Mouse (Mus musculus): ENCODE measurements around the gene Kcna7. TPM values are rescaled to one million over a fixed set of nuclear protein-coding genes. Genes with fewer than 3 reads are reported as not detected.

Gene Kcna7
- polyA plus RNA-seq, 1 experiment from 2014 or later, result 0.05 TPM

DNA sequence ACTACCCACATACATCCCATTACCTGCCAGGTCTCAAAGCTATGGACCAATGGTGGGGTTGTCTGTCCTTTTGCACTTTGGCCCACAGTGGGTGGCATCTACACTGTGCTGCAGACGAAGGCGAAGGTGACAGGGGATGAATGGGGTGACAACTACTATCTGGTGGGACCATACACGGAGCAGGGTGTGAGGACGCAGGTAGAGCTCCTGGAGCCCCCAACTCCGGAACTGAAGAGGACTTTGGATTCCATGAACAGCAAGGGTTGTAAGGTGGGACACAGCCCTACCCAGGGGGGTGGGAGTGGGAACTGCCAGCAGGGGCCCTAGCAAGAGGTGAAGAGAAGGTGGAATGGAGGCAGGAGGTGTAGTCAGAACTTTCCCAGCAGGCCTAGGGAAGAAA is 31.0 kb downstream of the Kcna7 start:
- H3K27ac ChIP-seq, result no peak overlapping the region
- peaks cover 50% of the 10 kb centered on the region for H3K4me1 ChIP-seq
- H3K9ac ChIP-seq, result no peak overlapping the region
- 81% methylated on average over 5 of the region's 5 CpGs for WGBS (ENCODE audit: insufficient replicate concordance)
- no peak overlapping the region for H3K4me2 ChIP-seq
- H3K27me3 ChIP-seq (replicated peaks), result no peaks in the 10 kb centered on the region
- H3K9me3 ChIP-seq (replicated peaks), result no peaks in the 10 kb centered on the region
- ATAC-seq, result no peak
- no peak overlapping the region for H3K4me3 ChIP-seq
- peaks cover 26% of the 10 kb centered on the region for H3K36me3 ChIP-seq

DNA sequence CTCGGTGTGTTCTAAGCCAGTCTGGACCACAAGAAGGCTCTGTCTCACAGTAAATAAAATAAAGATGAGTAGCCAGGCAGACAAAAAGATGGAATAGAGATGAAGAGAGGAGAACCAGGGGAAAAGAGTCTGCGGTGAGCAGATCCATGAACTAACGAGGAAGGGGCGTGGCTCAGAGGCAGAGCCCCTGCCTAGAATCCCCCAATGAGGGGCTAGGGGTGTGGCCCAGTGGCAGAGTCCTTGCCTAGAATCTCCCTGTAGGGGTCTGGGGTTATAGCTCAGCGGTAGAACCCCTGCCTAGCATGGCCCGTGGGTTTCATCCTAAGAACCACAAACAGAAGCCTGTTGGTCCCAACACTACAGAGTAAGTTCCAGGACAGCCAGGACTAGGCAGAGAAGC is 31.6 kb downstream of the Kcna7 start:
- Histone ChIP-seq H3K4me2 (no peak overlapping the region), H3K36me3 (peaks cover 23% of the 10 kb centered on the region), H3K4me1 (peaks cover 46% of the 10 kb centered on the region), H3K27me3 (replicated peaks) (no peaks in the 10 kb centered on the region), H3K9me3 (replicated peaks) (no peaks in the 10 kb centered on the region), H3K9ac (no peak overlapping the region), H3K27ac (no peak overlapping the region), H3K4me3 (no peak overlapping the region)
- WGBS (ENCODE audit: insufficient replicate concordance), result 27% methylated on average over 6 of the region's 6 CpGs
- no peak for ATAC-seq

- Histone ChIP-seq H3K4me1 (peaks cover 41% of the 10 kb centered on the region), H3K9me3 (replicated peaks) (no peaks in the 10 kb centered on the region), H3K9ac (no peak within 1 kb of the TSS), H3K4me3 (no peak within 1 kb of the TSS), H3K27ac (no peak within 1 kb of the TSS), H3K4me2 (peak within 1 kb of the TSS; percentile 11; the same call in 1 of the 2 replicates), H3K36me3 (peaks cover 18% of the 10 kb centered on the region), H3K27me3 (replicated peaks) (no peaks in the 10 kb centered on the region)
- 39% methylated on average over 19 of the region's 19 CpGs for WGBS (ENCODE audit: insufficient replicate concordance)
- no peak for ATAC-seq
Measured at GRCm38 (mm10) chr7:45437521-45438276, 32.2 kb downstream of the Kcna7 start, which contains the start of gene Ruvbl2. TSS of gene Ruvbl2 (minus strand) at chr7:45438096.

DNA sequence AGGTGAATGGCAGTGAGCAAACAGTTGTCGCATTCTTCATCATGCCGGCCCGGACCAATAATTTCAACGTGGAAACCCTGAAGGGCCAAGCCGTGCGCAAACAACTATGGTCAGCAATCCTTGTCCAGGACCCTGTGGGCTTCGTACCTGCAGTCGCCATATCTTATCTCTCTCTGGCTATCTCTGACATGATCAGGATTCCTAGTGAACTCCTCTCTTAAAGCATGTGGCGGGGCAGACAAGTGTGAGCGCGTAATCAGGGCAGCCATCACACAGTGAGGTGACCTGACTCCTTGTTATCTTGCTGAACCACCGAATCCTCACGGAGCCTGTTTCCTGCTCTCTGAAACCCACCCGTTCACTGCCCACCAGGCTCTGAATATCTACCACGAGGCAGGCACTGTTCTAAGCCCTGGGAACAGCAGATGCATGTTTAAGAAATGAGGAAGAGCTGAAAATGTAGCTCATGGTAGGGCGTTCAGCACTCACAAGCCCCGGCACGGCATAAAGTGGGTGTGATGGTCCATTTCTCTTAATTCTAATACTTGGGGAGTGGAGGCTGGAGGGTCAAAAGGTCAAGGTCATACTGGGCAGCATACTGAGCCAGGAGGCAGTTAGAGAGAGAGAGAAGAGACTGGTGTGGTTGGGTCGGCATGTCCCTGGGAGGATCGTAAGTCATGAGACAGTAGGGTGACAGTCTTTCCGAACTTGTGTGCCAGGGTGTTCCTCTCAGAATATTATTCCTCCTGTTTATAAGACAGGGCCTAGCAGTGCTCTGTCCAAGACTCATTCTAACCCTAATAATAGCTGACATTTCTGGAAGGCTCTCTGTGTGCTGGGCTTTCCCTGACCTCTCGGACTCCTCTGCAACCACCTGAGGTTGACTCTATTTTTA is 38.3 kb downstream of the Kcna7 start:
- H3K9ac ChIP-seq, result no peak overlapping the region
- H3K4me3 ChIP-seq, result no peak overlapping the region
- no peak overlapping the region for H3K27ac ChIP-seq
- ATAC-seq, result no peak
- H3K27me3 ChIP-seq (replicated peaks), result no peaks in the 10 kb centered on the region
- WGBS (ENCODE audit: insufficient replicate concordance), result 46% methylated on average over 22 of the region's 22 CpGs
- peaks cover 25% of the 10 kb centered on the region for H3K4me1 ChIP-seq
- H3K9me3 ChIP-seq (replicated peaks), result no peaks in the 10 kb centered on the region
- no peak overlapping the region for H3K4me2 ChIP-seq
- peaks cover 26% of the 10 kb centered on the region for H3K36me3 ChIP-seq

- Histone ChIP-seq H3K27ac (no peak overlapping the region), H3K36me3 (peaks cover 13% of the 10 kb centered on the region), H3K9me3 (replicated peaks) (no peaks in the 10 kb centered on the region), H3K27me3 (replicated peaks) (no peaks in the 10 kb centered on the region), H3K4me2 (no peak overlapping the region), H3K4me1 (peaks cover 32% of the 10 kb centered on the region), H3K4me3 (no peak overlapping the region), H3K9ac (no peak overlapping the region)
- ATAC-seq, result no peak
Measured at GRCm38 (mm10) chr7:45446589-45446988, 41.1 kb downstream of the Kcna7 start.

DNA sequence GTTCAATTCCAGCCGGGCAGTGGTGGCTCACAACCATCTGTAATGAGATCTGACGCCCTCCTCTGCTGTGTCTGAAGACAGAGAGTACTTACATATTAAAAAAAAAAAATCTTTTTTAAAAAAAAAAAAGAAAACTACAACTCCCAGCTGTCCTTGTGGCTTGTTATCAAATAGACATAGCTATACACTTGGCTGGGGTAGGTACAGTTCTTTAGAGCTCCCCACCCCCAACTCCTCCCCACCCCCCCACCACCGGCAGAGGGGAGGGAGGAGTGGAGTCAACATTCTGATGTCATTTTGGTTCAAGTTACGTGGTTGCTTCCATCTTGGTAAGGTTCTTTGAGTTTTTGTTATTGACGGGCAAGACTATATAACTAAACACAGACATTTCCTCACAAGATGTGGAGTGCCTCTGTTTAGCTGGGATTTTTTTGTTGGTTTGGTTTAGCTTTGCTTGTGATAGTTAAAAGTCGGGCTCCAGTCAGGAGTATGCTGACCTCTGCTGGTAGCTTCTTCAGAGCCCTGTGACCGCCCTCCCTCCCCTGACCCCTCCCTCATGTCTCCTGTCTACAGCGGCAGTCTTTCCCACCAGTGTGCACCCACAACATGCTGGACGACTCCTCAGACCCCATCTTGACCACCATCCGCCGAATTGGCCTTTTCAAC is 42.0 kb downstream of the Kcna7 start:
- Histone ChIP-seq H3K27me3 (replicated peaks) (no peaks in the 10 kb centered on the region), H3K9me3 (replicated peaks) (no peaks in the 10 kb centered on the region), H3K4me2 (peak overlapping the region; percentile 64), H3K4me3 (peak overlapping the region; percentile 37), H3K4me1 (peaks cover 37% of the 10 kb centered on the region), H3K9ac (peak overlapping the region; percentile 61), H3K27ac (peak overlapping the region; percentile 42; the same call in 1 of the 2 replicates), H3K36me3 (peaks cover 12% of the 10 kb centered on the region)
- 20% methylated on average over 11 of the region's 11 CpGs for WGBS (ENCODE audit: insufficient replicate concordance)
- peak; percentile 55 for ATAC-seq

DNA sequence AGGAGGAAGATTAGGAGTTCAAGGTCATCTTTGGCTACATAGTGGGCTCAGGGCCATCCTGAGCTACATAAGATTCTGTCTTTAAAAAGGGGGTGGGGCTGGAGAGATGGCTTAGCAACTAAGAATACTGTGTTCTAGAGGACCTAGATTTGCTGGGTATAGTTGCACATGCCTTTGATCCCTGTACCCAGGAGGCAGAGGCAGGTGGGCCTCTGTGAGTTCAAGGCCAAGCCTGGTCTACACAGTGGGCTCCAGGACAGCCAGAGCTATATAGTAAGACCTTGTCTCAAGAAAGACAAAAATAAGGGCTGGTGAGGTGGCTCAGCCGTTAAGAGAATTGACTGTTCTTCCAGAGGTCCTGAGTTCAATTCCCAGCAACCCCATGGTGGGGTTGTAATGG is 44.5 kb downstream of the Kcna7 start:
- Histone ChIP-seq H3K4me1 (peaks cover 30% of the 10 kb centered on the region), H3K4me2 (no peak overlapping the region), H3K9me3 (replicated peaks) (no peaks in the 10 kb centered on the region), H3K4me3 (no peak overlapping the region), H3K9ac (no peak overlapping the region), H3K27ac (no peak overlapping the region), H3K36me3 (peaks cover 26% of the 10 kb centered on the region), H3K27me3 (replicated peaks) (no peaks in the 10 kb centered on the region)
- 72% methylated on average over 1 of the region's 1 CpGs for WGBS (ENCODE audit: insufficient replicate concordance)
- ATAC-seq, result no peak

DNA sequence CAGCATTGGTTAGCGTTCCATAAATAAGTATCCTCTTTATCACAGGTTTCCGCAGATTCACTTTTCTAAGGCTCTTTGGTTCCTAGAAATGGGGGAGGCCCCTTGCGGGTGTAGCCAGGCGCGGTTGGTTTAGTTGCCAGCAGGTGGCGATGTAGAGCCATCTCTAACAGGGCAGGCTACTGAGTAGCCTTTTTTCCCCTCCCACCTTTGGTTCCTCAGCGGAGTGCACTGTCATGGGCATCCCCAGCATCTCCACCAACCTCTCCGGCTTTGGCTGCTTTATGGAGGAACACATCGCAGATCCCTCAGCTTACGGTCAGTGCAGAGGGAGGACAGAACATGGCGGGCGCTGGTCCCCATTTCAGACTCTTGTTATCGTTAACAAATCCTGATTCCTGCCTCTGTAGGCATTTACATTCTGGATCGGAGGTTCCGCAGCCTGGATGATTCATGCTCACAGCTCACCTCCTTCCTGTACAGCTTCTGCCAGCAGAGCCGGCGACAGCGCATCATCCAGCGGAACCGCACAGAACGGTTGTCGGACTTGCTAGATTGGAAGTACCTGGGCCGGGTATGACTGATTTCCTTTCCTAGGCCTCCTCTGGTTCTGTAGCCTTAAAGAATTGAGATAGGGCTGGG is 46.0 kb downstream of the Kcna7 start:
- H3K4me2 ChIP-seq, result peak overlapping the region; percentile 20
- H3K27ac ChIP-seq, result 0 out of 2 replicates have a peak overlapping the region, but pooled peaks have one; percentile 12
- H3K36me3 ChIP-seq, result peaks cover 32% of the 10 kb centered on the region
- H3K9ac ChIP-seq, result no peak overlapping the region
- 51% methylated on average over 23 of the region's 23 CpGs for WGBS (ENCODE audit: insufficient replicate concordance)
- H3K9me3 ChIP-seq (replicated peaks), result no peaks in the 10 kb centered on the region
- ATAC-seq, result peak; percentile 81
- no peak overlapping the region for H3K4me3 ChIP-seq
- no peaks in the 10 kb centered on the region for H3K27me3 ChIP-seq (replicated peaks)
- peaks cover 34% of the 10 kb centered on the region for H3K4me1 ChIP-seq

DNA sequence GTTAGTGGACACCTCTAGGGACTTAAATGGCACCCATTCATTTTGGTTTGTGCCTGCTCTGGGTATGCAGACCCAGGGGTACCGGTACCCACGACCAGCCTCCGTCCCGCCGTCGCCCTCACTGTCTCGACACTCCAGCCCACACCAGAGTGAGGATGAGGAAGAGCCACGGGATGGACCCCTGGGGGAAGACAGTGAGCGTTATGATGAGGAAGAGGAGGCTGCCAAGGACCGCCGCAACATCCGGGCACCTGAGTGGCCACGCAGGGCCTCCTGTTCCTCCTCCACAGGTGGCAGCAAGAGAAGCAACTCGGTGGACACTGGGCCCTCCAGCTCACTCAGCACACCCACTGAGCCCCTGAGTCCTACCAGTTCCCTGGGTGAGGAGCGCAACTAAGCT is 49.5 kb downstream of the Kcna7 start:
- H3K4me1 ChIP-seq, result peaks cover 38% of the 10 kb centered on the region
- no peak for ATAC-seq
- WGBS (ENCODE audit: insufficient replicate concordance), result 89% methylated on average over 15 of the region's 15 CpGs
- no peak overlapping the region for H3K27ac ChIP-seq
- H3K27me3 ChIP-seq (replicated peaks), result no peaks in the 10 kb centered on the region
- no peak overlapping the region for H3K4me3 ChIP-seq
- no peaks in the 10 kb centered on the region for H3K9me3 ChIP-seq (replicated peaks)
- H3K9ac ChIP-seq, result no peak overlapping the region
- peaks cover 46% of the 10 kb centered on the region for H3K36me3 ChIP-seq
- H3K4me2 ChIP-seq, result no peak overlapping the region

GRCm38 (mm10) chr7:45455932-45456696 is 50.7 kb downstream of the Kcna7 start:
- WGBS (ENCODE audit: insufficient replicate concordance), result 77% methylated on average over 13 of the region's 13 CpGs
- Histone ChIP-seq H3K9me3 (replicated peaks) (no peaks in the 10 kb centered on the region), H3K27me3 (replicated peaks) (no peaks in the 10 kb centered on the region), H3K4me1 (peaks cover 47% of the 10 kb centered on the region), H3K36me3 (peaks cover 50% of the 10 kb centered on the region), H3K27ac (peak overlapping the region; percentile 96), H3K4me2 (0 out of 2 replicates have a peak overlapping the region, but pooled peaks have one; percentile 88), H3K4me3 (no peak overlapping the region), H3K9ac (no peak overlapping the region)
- no peak for ATAC-seq

DNA sequence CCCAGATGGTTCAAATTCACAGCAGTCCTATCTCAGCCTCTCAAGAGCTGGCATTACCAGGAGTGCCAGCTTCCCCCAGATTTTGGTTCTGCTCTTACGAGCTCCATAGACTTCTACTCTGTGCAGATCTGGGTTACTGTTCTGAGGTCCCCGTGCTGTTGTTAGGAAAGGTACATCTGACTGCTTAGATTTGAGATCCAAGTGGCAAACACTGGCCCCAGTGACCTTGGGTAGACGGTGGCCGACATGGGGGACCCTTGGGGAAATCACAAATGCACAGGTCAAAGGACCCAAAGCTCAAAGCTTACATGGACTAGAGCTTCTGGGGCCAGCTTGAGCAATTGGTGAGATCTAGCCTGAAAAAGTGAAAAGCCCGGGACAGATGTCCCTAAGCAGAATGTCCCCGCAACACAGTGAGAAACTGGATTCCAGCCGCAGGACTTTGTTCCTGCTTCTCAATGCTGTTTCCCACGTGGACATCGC is 51.3 kb downstream of the Kcna7 start:
- peak overlapping the region; percentile 88 for H3K4me2 ChIP-seq
- peak overlapping the region; percentile 87 for H3K4me3 ChIP-seq
- H3K9me3 ChIP-seq (replicated peaks), result no peaks in the 10 kb centered on the region
- H3K27ac ChIP-seq, result peak overlapping the region; percentile 96
- H3K27me3 ChIP-seq (replicated peaks), result no peaks in the 10 kb centered on the region
- ATAC-seq, result no peak
- peaks cover 47% of the 10 kb centered on the region for H3K4me1 ChIP-seq
- 48% methylated on average over 9 of the region's 9 CpGs for WGBS (ENCODE audit: insufficient replicate concordance)
- H3K9ac ChIP-seq, result peak overlapping the region; percentile 93; the same call in 1 of the 2 replicates
- peaks cover 53% of the 10 kb centered on the region for H3K36me3 ChIP-seq
